Mouse (Mus musculus) heart, adult 2 months (tissue): Measurements from ENCODE around the gene Pdha1. TPM values are rescaled to one million over a fixed set of nuclear protein-coding genes. Genes with fewer than 3 reads are reported as not detected.

ENCODE experiments used
- DNase-seq, 2 experiments: peaks; one replicate each; pipeline ENCODE4 v3.0.0; 2021
- H3K27ac ChIP-seq: fragments of 200-600 bp; 2 replicates; pipeline ENCODE4 v1.8.1; 2022
- H3K27me3 ChIP-seq: fragments of 200-500 bp; 2 replicates; pipeline ENCODE4 v1.6.1; 2012; ENCODE audit warnings: mild to moderate bottlenecking, low read length, inconsistent platforms, mixed read lengths; ENCODE audit not compliant: control insufficient read depth, insufficient read depth
- H3K36me3 ChIP-seq: fragments of 200-500 bp; 2 replicates; pipeline ENCODE4 v1.6.1; 2012; ENCODE audit warnings: low read length, inconsistent platforms; ENCODE audit not compliant: control insufficient read depth, insufficient read depth
- H3K4me1 ChIP-seq: fragments of 200-500 bp; 2 replicates; pipeline ENCODE4 v1.6.1; 2011; ENCODE audit warnings: low read length; ENCODE audit not compliant: control insufficient read depth, insufficient read depth
- H3K4me3 ChIP-seq: fragments of 200-600 bp; 2 replicates; pipeline ENCODE4 v1.8.1; 2022
- H3K79me2 ChIP-seq: fragments of 200-500 bp; replicated peaks from 2 replicates; pipeline ENCODE4 v1.6.1; 2012; ENCODE audit warnings: mild to moderate bottlenecking, inconsistent platforms, low read length, moderate library complexity, mixed read lengths; ENCODE audit not compliant: control insufficient read depth, insufficient read depth
- H3K9ac ChIP-seq: fragments of 200-500 bp; 2 replicates; pipeline ENCODE4 v1.6.1; 2012; ENCODE audit warnings: low read depth, mild to moderate bottlenecking, control low read depth, inconsistent platforms, low read length, mixed read lengths
- CTCF ChIP-seq: fragments of 200-600 bp; IDR thresholded peaks from 2 replicates; pipeline ENCODE4 v1.8.1; 2022; ENCODE audit warnings: antibody characterized with exemption, mild to moderate bottlenecking, moderate library complexity
- EP300 ChIP-seq: fragments of 200-500 bp; IDR thresholded peaks from 2 replicates; pipeline ENCODE4 v1.6.1; 2011; ENCODE audit warnings: low read depth, low read length, control low read depth; ENCODE audit not compliant: insufficient read depth
- POLR2A ChIP-seq: fragments of 200-500 bp; IDR thresholded peaks from 2 replicates; pipeline ENCODE4 v1.6.1; 2011; ENCODE audit warnings: mild to moderate bottlenecking, low read depth, low read length, control low read depth; ENCODE audit not compliant: insufficient read depth
- WGBS: fragments of 180-500 bp; shearing (Covaris S2); methylation state at CpG from one replicate; pipeline ENCODE4 v1.1.7; 2018; 5-methylcytosine and 5-hydroxymethylcytosine counted together
- intact Hi-C: fragments of 180-260 bp; cut with DNase I; formaldehyde crosslinking; loops from one replicate; pipeline ENCODE4 v1.15.1; 2025
- polyA plus RNA-seq: library from polyadenylated mRNA; depleted of rRNA; stranded (reverse); fragments of >200 nt; gene quantifications from 2 replicates; pipeline ENCODE4 v1.2.3, GENCODE M21; 2012
- total RNA-seq, 2 experiments: library from RNA; stranded (reverse); gene quantifications; 2 replicates each; pipeline ENCODE4 v1.2.3; 2021

Gene Pdha1
- total and polyA plus RNA-seq, 3 experiments, result 465 to 1,220 (median 973) TPM

GRCm38 (mm10) chrX:160153147-160153815 lies 15.1 kb upstream of the Pdha1 start:
- H3K79me2 ChIP-seq, result no peaks in the 10 kb centered on the region
- no peaks in the 10 kb centered on the region for H3K4me1 ChIP-seq
- H3K9ac ChIP-seq, result no peak overlapping the region
- TF ChIP-seq POLR2A (no peak), CTCF (peak; percentile 72)
- no peak overlapping the region for H3K27ac ChIP-seq
- WGBS, result 42% methylated on average over 4 of the region's 4 CpGs
- DNase-seq, result no peak
- H3K4me3 ChIP-seq, result no peak overlapping the region
- H3K36me3 ChIP-seq, result no peaks in the 10 kb centered on the region
- intact Hi-C loops, result loop anchor here (1.0 to 5.0 kb wide), 2 partner anchors 17 to 879 kb away; no protein-coding TSS in a partner anchor
- no peaks in the 10 kb centered on the region for H3K27me3 ChIP-seq

- Histone ChIP-seq H3K4me1 (no peaks in the 10 kb centered on the region), H3K9ac (no peak overlapping the region), H3K79me2 (no peaks in the 10 kb centered on the region), H3K36me3 (no peaks in the 10 kb centered on the region), H3K27ac (no peak overlapping the region), H3K27me3 (no peaks in the 10 kb centered on the region), H3K4me3 (no peak overlapping the region)
- TF ChIP-seq POLR2A (no peak), EP300 (no peak), CTCF (no peak)
- 81% methylated on average over 3 of the region's 3 CpGs for WGBS
- DNase-seq, result no peak
- intact Hi-C loops, result no loop called here
Observed at GRCm38 (mm10) chrX:160148859-160149258, 10.6 kb upstream of the Pdha1 start.

- Histone ChIP-seq H3K79me2 (no peaks in the 10 kb centered on the region), H3K27me3 (no peaks in the 10 kb centered on the region), H3K4me1 (no peaks in the 10 kb centered on the region), H3K27ac (no peak overlapping the region), H3K9ac (no peak overlapping the region), H3K4me3 (no peak overlapping the region), H3K36me3 (no peaks in the 10 kb centered on the region)
- intact Hi-C loops, result no loop called here
- no peak for TF ChIP-seq POLR2A
- TF ChIP-seq EP300, result no peak
- TF ChIP-seq CTCF, result no peak
- 76% methylated on average over 3 of the region's 3 CpGs for WGBS
- DNase-seq, result no peak
Observed at GRCm38 (mm10) chrX:160147406-160147805, 9.2 kb upstream of the Pdha1 start.

DNA sequence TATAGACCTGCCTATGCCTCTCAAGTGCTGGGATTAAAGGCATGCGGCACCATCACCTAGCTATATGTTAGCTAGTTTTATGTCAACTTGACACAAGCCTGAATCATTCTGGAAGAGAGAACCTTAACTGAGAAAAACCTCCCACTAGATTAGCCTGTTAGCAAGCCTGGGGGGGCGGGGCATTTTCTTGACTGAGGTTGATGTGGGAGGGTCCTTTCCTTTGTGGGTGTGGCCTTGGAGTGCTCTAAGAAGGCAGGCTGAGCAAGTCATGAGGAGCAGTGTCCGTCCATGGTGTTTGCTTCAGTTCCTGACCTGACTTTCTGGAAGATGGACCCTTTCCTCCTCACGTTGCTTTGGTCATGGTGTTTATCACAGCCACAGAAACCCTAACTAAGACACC lies 8.6 kb upstream of the Pdha1 start:
- no peaks in the 10 kb centered on the region for H3K79me2 ChIP-seq
- no peak overlapping the region for H3K9ac ChIP-seq
- no peak for TF ChIP-seq POLR2A
- no peak for TF ChIP-seq EP300
- TF ChIP-seq CTCF, result no peak
- H3K4me3 ChIP-seq, result no peak overlapping the region
- no peak overlapping the region for H3K27ac ChIP-seq
- intact Hi-C loops, result no loop called here
- no peaks in the 10 kb centered on the region for H3K36me3 ChIP-seq
- WGBS, result 81% methylated on average over 4 of the region's 4 CpGs
- DNase-seq, result no peak
- no peaks in the 10 kb centered on the region for H3K4me1 ChIP-seq
- H3K27me3 ChIP-seq, result no peaks in the 10 kb centered on the region

DNA sequence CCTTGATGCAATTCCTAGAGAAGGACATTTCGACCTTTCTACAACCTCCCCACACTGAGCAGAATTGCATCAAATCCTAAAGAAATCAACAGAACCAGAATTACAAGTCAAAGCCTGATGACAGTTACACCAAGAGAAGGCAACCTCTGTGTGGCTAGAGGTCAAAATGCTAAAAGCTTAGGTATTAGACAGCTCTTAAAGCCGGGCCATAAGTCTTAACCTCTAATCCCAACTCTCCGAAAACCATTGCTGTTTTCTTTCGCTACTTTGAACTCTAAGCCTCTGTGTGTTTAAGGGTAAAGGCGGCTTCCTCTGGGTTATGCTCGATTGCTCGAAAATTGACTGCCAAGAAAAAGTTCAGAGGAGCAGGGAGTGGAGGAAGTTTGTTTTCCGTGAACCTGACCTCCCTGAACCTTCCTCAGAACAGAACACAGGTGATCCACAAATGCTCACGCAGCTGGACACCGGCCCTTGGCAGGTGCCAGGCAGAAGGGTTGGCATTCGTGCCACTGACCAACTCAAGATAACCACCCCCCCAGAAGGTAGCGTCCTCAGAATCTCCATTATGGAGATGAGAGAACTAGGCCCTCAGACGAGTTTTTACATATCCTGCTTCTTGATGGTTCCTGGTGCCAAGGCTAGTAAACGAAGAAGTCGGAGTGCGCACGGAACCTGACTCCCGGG lies 894 bp downstream of the Pdha1 start:
- Histone ChIP-seq H3K27me3 (no peaks in the 10 kb centered on the region), H3K27ac (peak overlapping the region; percentile 93), H3K9ac (peak overlapping the region; percentile 92), H3K36me3 (peaks cover 4% of the 10 kb centered on the region; the same call in 1 of the 2 replicates), H3K79me2 (peaks cover 4% of the 10 kb centered on the region), H3K4me1 (peaks cover 4% of the 10 kb centered on the region), H3K4me3 (peak overlapping the region; percentile 71)
- no peak for TF ChIP-seq POLR2A
- TF ChIP-seq CTCF, result no peak
- no peak for TF ChIP-seq EP300
- no peak for DNase-seq
- intact Hi-C loops, result loop anchor here (5.0 to 10.0 kb wide), 4 partner anchors 367 to 855 kb away; partner anchors contain the start of genes Cdkl5, Eif1ax, Phka2 and Rs1
- WGBS, result 19% methylated on average over 18 of the region's 18 CpGs

GRCm38 (mm10) chrX:160136153-160136552 lies 2.1 kb downstream of the Pdha1 start:
- no peak for DNase-seq
- peaks cover 4% of the 10 kb centered on the region for H3K79me2 ChIP-seq
- WGBS, result 32% methylated on average over 5 of the region's 5 CpGs
- H3K27ac ChIP-seq, result no peak overlapping the region; the same call in none of the 2 replicates
- peak overlapping the region; percentile 71 for H3K4me3 ChIP-seq
- peaks cover 4% of the 10 kb centered on the region; the same call in 1 of the 2 replicates for H3K36me3 ChIP-seq
- no peaks in the 10 kb centered on the region for H3K27me3 ChIP-seq
- TF ChIP-seq CTCF, result no peak
- TF ChIP-seq POLR2A, result no peak
- TF ChIP-seq EP300, result no peak
- peaks cover 4% of the 10 kb centered on the region for H3K4me1 ChIP-seq
- intact Hi-C loops, result loop anchor here (5.0 to 10.0 kb wide), 4 partner anchors 369 to 856 kb away; partner anchors contain the start of genes Cdkl5, Eif1ax, Phka2 and Rs1
- no peak overlapping the region for H3K9ac ChIP-seq
